Mouse (Mus musculus) MEL (cell line): ENCODE measurements around the gene Pcdh17.

ENCODE experiments used
- MAZ ChIP-seq: IDR thresholded peaks from 2 replicates; pipeline ENCODE4 v1.6.1; 2012; ENCODE audit warnings: low read depth, mild to moderate bottlenecking, inconsistent platforms, low read length, improper control_type of control experiment
- USF1 ChIP-seq: IDR thresholded peaks from 2 replicates; pipeline ENCODE4 v1.6.1; 2014; ENCODE audit warnings: low read depth, mild to moderate bottlenecking, inconsistent platforms, low read length, improper control_type of control experiment, moderate library complexity
- ZC3H11A ChIP-seq: IDR thresholded peaks from 2 replicates; pipeline ENCODE4 v1.6.1; 2012; ENCODE audit warnings: low read depth, mild to moderate bottlenecking, inconsistent platforms, low read length, improper control_type of control experiment

DNA sequence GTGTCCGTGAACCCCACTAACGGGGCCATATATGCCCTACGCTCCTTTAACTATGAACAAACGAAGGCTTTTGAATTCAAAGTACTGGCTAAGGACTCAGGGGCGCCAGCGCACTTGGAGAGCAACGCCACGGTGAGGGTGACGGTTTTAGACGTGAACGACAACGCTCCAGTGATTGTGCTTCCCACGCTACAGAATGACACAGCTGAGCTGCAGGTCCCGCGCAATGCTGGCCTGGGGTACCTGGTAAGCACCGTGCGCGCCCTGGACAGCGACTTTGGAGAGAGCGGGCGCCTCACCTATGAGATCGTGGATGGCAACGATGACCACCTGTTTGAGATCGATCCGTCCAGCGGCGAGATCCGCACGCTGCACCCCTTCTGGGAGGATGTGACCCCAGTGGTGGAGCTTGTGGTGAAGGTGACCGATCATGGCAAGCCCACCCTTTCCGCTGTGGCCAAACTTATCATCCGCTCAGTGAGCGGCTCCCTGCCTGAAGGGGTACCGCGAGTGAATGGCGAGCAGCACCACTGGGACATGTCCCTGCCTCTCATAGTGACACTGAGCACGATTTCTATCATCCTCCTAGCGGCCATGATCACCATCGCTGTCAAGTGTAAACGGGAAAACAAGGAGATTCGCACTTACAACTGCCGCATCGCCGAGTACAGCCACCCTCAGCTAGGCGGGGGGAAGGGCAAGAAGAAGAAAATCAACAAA is 4.5 kb downstream of the Pcdh17 start:
- TF ChIP-seq MAZ (no peak), USF1 (no peak), ZC3H11A (no peak)
